Mouse (Mus musculus): ENCODE data around the gene Nhsl1. TPM values are rescaled to one million over a fixed set of nuclear protein-coding genes. Genes with fewer than 3 reads are reported as not detected.
A peak's percentile ranks its signal among the peaks of the same experiment; 100 is the strongest.

Nhsl1 gene
- polyA plus RNA-seq, 1 experiment from 2014 or later, result 14.9 TPM

DNA sequence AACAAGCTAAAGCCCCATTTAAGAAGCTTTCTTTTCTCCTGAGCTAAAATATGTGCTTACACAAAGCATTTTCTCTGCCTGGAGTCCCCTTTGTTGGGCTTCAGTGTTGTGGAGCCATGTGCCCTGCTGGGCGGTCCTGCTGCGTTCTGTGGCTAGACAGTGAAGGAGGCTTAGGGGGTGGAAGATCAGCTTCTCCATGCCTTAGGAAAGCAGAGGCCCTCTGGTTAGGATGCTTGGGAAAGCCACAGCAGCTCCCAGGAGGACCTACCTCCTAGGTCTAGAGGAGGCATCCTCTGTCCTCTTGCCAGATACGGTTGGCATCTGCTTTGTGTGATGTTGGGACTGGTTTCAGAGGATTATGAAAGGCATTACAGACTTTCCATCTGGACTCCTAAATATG lies 56.5 kb downstream of the Nhsl1 start:
- DNase-seq (ENCODE audit: low spot score), result no peak

DNA sequence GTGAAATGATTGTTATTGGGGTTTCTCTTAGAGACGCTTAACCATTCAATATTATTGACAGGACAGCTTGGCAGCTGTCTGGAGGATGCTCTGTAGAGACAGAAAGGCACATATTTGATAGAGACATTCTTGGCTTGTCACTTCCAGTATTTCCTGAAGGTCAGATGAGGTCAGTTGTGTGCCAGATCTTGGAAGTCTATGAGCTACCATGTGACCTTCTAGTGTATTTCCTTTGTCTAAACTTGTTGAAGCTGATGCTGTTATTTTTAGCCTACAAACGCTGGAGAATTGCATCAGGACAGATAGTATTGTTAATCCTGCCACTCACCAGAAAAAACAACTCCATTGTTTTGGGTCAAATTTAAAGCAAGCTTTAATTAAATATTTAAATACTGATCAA lies 66.0 kb downstream of the Nhsl1 start:
- peaks cover 7% of the 10 kb centered on the region for H3K4me1 ChIP-seq (ENCODE audit: control insufficient read depth, insufficient read depth, low read length)
- ATAC-seq (ENCODE audit: low read depth) (no peak), DNase-seq (ENCODE audit: low spot score) (no peak)
- no peak overlapping the region for H3K27ac ChIP-seq (replicated peaks; ENCODE audit: low read depth, low read length)
- no peak overlapping the region for H3K9ac ChIP-seq (ENCODE audit: low read depth, low read length)
- WGBS, result 71% methylated on average over 2 of the region's 2 CpGs
- no peaks in the 10 kb centered on the region for H3K36me3 ChIP-seq (ENCODE audit: control insufficient read depth, insufficient read depth, low read length)
- no peak overlapping the region for H3K4me3 ChIP-seq (ENCODE audit: low read depth, low read length)
- no peak overlapping the region for H3K4me2 ChIP-seq (ENCODE audit: low read depth, low read length)
- H3K27me3 ChIP-seq (replicated peaks; ENCODE audit: control insufficient read depth, insufficient read depth, low read length), result no peaks in the 10 kb centered on the region
- no peaks in the 10 kb centered on the region for H3K9me3 ChIP-seq (ENCODE audit: control insufficient read depth, low read length)

More for the DNA sequence above, 56.5 kb downstream of the Nhsl1 start:
- 36% methylated on average over 3 of the region's 3 CpGs for WGBS
- Histone ChIP-seq H3K4me3 (ENCODE audit: low read depth, low read length) (no peak overlapping the region), H3K27ac (replicated peaks; ENCODE audit: low read depth, low read length) (no peak overlapping the region), H3K9me3 (ENCODE audit: control insufficient read depth, low read length) (no peaks in the 10 kb centered on the region), H3K27me3 (replicated peaks; ENCODE audit: control insufficient read depth, insufficient read depth, low read length) (no peaks in the 10 kb centered on the region), H3K4me1 (ENCODE audit: control insufficient read depth, insufficient read depth, low read length) (peaks cover 14% of the 10 kb centered on the region), H3K36me3 (ENCODE audit: control insufficient read depth, insufficient read depth, low read length) (no peaks in the 10 kb centered on the region), H3K9ac (ENCODE audit: low read depth, low read length) (no peak overlapping the region), H3K4me2 (ENCODE audit: low read depth, low read length) (no peak overlapping the region)
- 0 out of 2 replicates have a peak, but pooled peaks have one; percentile 16 for ATAC-seq (ENCODE audit: low read depth)

DNA sequence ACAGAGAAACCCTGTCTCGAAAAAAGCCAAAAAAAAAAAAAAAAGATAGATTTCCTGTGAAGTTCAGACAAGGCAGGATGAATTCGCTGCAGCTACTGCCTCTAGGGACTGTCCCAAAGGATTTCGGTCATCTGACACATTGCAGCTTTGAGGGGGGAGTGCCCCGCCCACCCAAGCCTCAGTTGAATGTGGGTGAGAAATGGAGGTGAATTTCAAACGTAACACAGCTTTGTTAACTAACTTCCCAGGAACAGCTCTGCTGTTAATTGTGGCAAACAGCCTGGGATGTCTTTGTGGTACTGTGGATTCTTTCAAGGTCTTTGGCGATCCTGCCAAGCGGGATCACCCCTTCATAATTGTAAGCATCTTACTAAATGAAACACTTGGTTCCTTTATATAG lies 67.4 kb downstream of the Nhsl1 start:
- no peaks in the 10 kb centered on the region for H3K9me3 ChIP-seq (ENCODE audit: control insufficient read depth, low read length)
- no peaks in the 10 kb centered on the region for H3K36me3 ChIP-seq (ENCODE audit: control insufficient read depth, insufficient read depth, low read length)
- H3K4me3 ChIP-seq (ENCODE audit: low read depth, low read length), result no peak overlapping the region
- H3K27me3 ChIP-seq (replicated peaks; ENCODE audit: control insufficient read depth, insufficient read depth, low read length), result no peaks in the 10 kb centered on the region
- 56% methylated on average over 7 of the region's 7 CpGs for WGBS
- no peak overlapping the region for H3K9ac ChIP-seq (ENCODE audit: low read depth, low read length)
- peaks cover 7% of the 10 kb centered on the region for H3K4me1 ChIP-seq (ENCODE audit: control insufficient read depth, insufficient read depth, low read length)
- no peak overlapping the region for H3K27ac ChIP-seq (replicated peaks; ENCODE audit: low read depth, low read length)
- ATAC-seq (ENCODE audit: low read depth) (no peak), DNase-seq (ENCODE audit: low spot score) (no peak)
- H3K4me2 ChIP-seq (ENCODE audit: low read depth, low read length), result no peak overlapping the region

DNA sequence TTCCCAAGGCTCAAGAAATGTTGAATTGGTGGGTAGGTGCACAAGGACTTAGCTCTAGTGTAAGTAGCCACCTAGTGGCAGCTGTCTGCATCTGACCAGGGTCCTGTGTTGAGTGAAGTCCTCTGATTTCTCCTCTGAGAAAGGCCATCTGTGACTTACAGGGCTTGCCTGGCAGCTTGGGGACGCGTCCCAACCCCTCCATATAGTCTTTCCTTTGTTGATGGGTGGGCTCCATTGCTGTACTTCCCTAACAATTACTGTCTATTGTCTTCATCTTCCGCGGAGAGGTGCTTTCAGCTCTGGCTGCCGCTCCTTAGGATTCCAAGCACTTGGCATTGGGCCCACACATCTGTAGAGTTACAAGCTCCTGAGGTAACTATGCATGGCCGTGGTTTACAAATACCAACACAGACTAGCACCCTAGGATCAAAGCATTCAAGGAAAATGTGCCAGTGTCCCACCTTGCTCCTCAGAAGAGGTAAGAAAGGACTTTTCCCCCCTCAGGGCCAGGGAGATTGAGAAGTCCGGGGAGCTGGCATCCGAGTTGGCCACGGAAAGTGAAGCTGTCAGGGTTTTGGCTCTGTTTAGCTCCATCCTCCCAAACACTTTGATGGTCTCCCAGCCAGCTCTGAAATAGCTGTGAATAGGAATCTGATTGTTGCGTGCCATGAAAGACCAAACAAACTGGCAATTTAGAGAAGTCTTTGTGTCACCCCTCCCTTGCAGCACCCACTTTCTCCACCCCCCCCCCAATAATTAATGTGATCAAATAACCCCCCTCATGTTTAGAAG lies 70.2 kb downstream of the Nhsl1 start:
- ATAC-seq (ENCODE audit: low read depth) (peak; percentile 86), DNase-seq (ENCODE audit: low spot score) (peak; percentile 96)
- Histone ChIP-seq H3K27me3 (replicated peaks; ENCODE audit: control insufficient read depth, insufficient read depth, low read length) (no peaks in the 10 kb centered on the region), H3K4me1 (ENCODE audit: control insufficient read depth, insufficient read depth, low read length) (peaks cover 7% of the 10 kb centered on the region), H3K27ac (replicated peaks; ENCODE audit: low read depth, low read length) (no peak overlapping the region; the same call in 1 of the 2 replicates), H3K9ac (ENCODE audit: low read depth, low read length) (0 out of 2 replicates have a peak overlapping the region, but pooled peaks have one; percentile 38), H3K36me3 (ENCODE audit: control insufficient read depth, insufficient read depth, low read length) (no peaks in the 10 kb centered on the region), H3K4me2 (ENCODE audit: low read depth, low read length) (peak overlapping the region; percentile 36; the same call in 1 of the 2 replicates), H3K9me3 (ENCODE audit: control insufficient read depth, low read length) (no peaks in the 10 kb centered on the region), H3K4me3 (ENCODE audit: low read depth, low read length) (no peak overlapping the region)
- WGBS, result 31% methylated on average over 10 of the region's 10 CpGs

DNA sequence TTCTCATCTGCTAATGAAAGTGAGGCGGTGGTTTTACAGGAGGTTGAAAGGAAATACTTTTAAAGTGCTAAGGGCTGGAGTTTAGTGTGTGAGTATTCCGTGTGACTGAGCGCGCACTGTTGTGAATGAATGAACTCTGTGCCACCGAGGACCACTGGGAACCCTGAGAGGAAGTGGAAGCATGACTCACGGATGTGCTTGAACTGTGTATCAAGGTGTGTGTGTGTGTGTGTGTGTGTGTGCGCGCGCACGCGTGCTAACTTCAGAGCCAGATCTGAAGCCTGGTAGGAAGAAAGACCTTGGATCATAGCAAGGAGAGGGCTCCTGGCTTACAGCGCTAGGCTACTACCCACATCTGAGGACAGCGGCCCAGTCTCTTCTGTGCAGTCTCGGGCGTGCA lies 71.2 kb downstream of the Nhsl1 start:
- no peak overlapping the region for H3K27ac ChIP-seq (replicated peaks; ENCODE audit: low read depth, low read length)
- DNase-seq (ENCODE audit: low spot score) (no peak), ATAC-seq (ENCODE audit: low read depth) (no peak)
- no peaks in the 10 kb centered on the region for H3K27me3 ChIP-seq (replicated peaks; ENCODE audit: control insufficient read depth, insufficient read depth, low read length)
- no peak overlapping the region for H3K9ac ChIP-seq (ENCODE audit: low read depth, low read length)
- H3K4me2 ChIP-seq (ENCODE audit: low read depth, low read length), result no peak overlapping the region
- peaks cover 7% of the 10 kb centered on the region for H3K4me1 ChIP-seq (ENCODE audit: control insufficient read depth, insufficient read depth, low read length)
- no peak overlapping the region for H3K4me3 ChIP-seq (ENCODE audit: low read depth, low read length)
- H3K36me3 ChIP-seq (ENCODE audit: control insufficient read depth, insufficient read depth, low read length), result no peaks in the 10 kb centered on the region
- no peaks in the 10 kb centered on the region for H3K9me3 ChIP-seq (ENCODE audit: control insufficient read depth, low read length)
- 83% methylated on average over 15 of the region's 15 CpGs for WGBS

DNA sequence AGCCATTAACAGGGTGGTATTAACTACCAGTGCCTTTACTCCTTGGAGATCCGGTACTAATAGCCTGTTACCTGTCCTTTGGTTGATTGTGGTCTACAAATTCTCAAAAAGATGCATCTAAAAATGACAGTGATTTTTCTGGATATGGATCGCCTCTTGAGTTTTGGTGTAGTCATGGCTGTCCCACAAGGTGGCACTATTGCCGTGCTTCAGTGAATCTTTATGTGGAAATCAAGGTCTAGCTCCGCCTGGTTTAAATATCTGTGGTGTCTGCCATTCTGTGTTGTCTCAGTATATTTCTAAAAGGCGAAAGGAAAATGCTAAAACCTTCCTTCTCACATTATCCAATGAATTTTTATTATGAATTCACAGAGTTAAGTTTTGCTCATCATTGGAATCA lies 72.8 kb downstream of the Nhsl1 start:
- 37% methylated on average over 5 of the region's 5 CpGs for WGBS
- Histone ChIP-seq H3K27me3 (replicated peaks; ENCODE audit: control insufficient read depth, insufficient read depth, low read length) (no peaks in the 10 kb centered on the region), H3K4me2 (ENCODE audit: low read depth, low read length) (no peak overlapping the region), H3K4me1 (ENCODE audit: control insufficient read depth, insufficient read depth, low read length) (peaks cover 7% of the 10 kb centered on the region), H3K9me3 (ENCODE audit: control insufficient read depth, low read length) (no peaks in the 10 kb centered on the region), H3K9ac (ENCODE audit: low read depth, low read length) (no peak overlapping the region), H3K4me3 (ENCODE audit: low read depth, low read length) (no peak overlapping the region), H3K36me3 (ENCODE audit: control insufficient read depth, insufficient read depth, low read length) (no peaks in the 10 kb centered on the region), H3K27ac (replicated peaks; ENCODE audit: low read depth, low read length) (no peak overlapping the region)
- DNase-seq (ENCODE audit: low spot score) (peak; percentile 83), ATAC-seq (ENCODE audit: low read depth) (no peak)

DNA sequence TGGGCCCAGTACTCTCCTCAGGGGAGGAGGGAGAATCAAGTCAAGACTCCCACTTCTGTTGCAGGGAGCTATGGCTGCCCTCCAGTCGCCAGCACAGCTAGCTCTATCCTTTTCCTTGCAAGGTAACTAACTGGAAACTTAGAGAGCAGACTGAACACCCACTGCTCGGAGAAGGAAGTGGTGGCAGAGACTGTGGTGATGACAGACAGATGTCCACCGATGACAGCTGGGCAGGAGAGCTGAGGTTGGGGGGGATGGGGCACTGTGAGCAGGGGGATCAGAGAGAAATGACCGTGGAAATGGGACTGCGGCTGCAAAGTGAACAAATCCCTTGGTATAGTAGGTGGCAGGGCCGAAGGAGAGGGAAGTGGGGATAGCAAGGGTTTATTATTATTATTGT lies 73.5 kb downstream of the Nhsl1 start:
- H3K4me2 ChIP-seq (ENCODE audit: low read depth, low read length), result no peak overlapping the region
- no peak for DNase-seq (ENCODE audit: low spot score)
- WGBS, result 72% methylated on average over 6 of the region's 6 CpGs
- no peaks in the 10 kb centered on the region for H3K27me3 ChIP-seq (replicated peaks; ENCODE audit: control insufficient read depth, insufficient read depth, low read length)
- no peak overlapping the region for H3K9ac ChIP-seq (ENCODE audit: low read depth, low read length)
- ATAC-seq (ENCODE audit: low read depth), result no peak
- H3K27ac ChIP-seq (replicated peaks; ENCODE audit: low read depth, low read length), result no peak overlapping the region
- H3K4me1 ChIP-seq (ENCODE audit: control insufficient read depth, insufficient read depth, low read length), result peaks cover 7% of the 10 kb centered on the region
- no peak overlapping the region for H3K4me3 ChIP-seq (ENCODE audit: low read depth, low read length)
- no peaks in the 10 kb centered on the region for H3K36me3 ChIP-seq (ENCODE audit: control insufficient read depth, insufficient read depth, low read length)
- no peaks in the 10 kb centered on the region for H3K9me3 ChIP-seq (ENCODE audit: control insufficient read depth, low read length)

DNA sequence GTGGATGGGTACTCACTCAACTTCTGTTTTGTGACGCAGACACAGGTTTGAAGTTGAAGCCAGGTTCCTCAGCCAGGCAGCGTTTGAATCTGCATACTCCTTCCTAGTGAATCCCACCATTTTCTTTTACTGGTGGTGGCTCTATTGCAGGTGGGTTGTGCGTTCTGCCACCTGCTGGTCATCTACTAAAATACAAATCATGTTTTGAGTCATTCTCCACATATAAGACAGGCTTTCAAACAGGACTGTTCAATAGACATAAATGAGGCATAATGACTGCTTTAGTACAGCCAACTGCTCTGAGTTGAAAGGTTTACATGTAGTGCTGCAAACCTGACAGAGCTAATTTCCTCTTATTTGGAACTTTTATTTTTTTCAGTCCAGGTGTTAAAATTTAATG lies 75.0 kb downstream of the Nhsl1 start:
- 50% methylated on average over 3 of the region's 3 CpGs for WGBS
- no peaks in the 10 kb centered on the region for H3K9me3 ChIP-seq (ENCODE audit: control insufficient read depth, low read length)
- H3K4me3 ChIP-seq (ENCODE audit: low read depth, low read length), result no peak overlapping the region
- no peak overlapping the region for H3K4me2 ChIP-seq (ENCODE audit: low read depth, low read length)
- no peaks in the 10 kb centered on the region for H3K27me3 ChIP-seq (replicated peaks; ENCODE audit: control insufficient read depth, insufficient read depth, low read length)
- no peaks in the 10 kb centered on the region for H3K36me3 ChIP-seq (ENCODE audit: control insufficient read depth, insufficient read depth, low read length)
- ATAC-seq (ENCODE audit: low read depth), result no peak; the same call in 1 of the 2 replicates
- H3K4me1 ChIP-seq (ENCODE audit: control insufficient read depth, insufficient read depth, low read length), result peaks cover 7% of the 10 kb centered on the region
- H3K27ac ChIP-seq (replicated peaks; ENCODE audit: low read depth, low read length), result no peak overlapping the region
- DNase-seq (ENCODE audit: low spot score), result no peak
- no peak overlapping the region for H3K9ac ChIP-seq (ENCODE audit: low read depth, low read length)

DNA sequence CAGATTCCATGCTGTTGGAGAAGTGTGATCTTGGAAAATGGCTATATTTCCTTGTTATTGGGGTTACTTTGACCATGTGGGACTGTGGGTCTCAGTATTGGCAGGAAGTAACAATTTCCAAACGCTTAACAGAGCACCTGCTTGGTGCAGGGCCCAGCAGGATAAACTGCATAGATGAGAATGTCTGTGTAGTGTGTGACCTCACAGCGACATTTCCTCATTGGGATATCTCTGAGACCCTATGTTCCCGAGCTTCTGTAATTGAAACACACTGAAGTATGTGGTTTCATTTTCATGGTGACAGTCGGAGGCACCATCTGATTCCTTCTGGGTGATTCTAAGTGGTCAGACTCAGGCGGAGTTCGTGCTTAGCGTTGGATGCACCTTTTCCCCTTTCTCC lies 75.5 kb downstream of the Nhsl1 start:
- H3K9ac ChIP-seq (ENCODE audit: low read depth, low read length), result no peak overlapping the region
- WGBS, result 73% methylated on average over 7 of the region's 7 CpGs

More for the DNA sequence above, 75.5 kb downstream of the Nhsl1 start:
- Histone ChIP-seq H3K4me1 (ENCODE audit: control insufficient read depth, insufficient read depth, low read length) (peaks cover 2% of the 10 kb centered on the region), H3K27me3 (replicated peaks; ENCODE audit: control insufficient read depth, insufficient read depth, low read length) (no peaks in the 10 kb centered on the region), H3K9me3 (ENCODE audit: control insufficient read depth, low read length) (no peaks in the 10 kb centered on the region), H3K4me3 (ENCODE audit: low read depth, low read length) (no peak overlapping the region), H3K27ac (replicated peaks; ENCODE audit: low read depth, low read length) (no peak overlapping the region), H3K4me2 (ENCODE audit: low read depth, low read length) (no peak overlapping the region), H3K36me3 (ENCODE audit: control insufficient read depth, insufficient read depth, low read length) (no peaks in the 10 kb centered on the region)
- DNase-seq (ENCODE audit: low spot score) (no peak), ATAC-seq (ENCODE audit: low read depth) (no peak)
